Mouse (Mus musculus): ENCODE data around the gene Eml3.

Eml3 gene

DNA sequence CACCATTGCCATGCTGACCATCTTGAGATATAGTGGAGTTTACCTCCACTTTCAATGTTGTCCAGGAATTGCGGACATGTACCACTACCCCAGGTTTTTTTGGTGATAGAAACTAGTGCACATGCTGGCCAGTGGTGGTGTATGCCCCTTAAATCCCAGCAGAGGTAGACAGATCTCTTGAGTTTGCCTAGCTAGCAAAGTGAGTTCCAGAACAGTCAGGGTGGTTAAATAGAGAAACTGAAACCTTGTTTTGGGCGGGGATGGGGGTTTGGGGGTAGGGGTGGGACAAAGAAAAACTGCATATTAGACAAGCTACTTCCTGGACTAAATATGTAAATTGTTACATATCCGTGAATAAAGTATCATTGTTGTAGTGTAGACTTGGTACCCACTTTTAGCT lies 10.4 kb upstream of the Eml3 start:
- DNase-seq = no peak

DNA sequence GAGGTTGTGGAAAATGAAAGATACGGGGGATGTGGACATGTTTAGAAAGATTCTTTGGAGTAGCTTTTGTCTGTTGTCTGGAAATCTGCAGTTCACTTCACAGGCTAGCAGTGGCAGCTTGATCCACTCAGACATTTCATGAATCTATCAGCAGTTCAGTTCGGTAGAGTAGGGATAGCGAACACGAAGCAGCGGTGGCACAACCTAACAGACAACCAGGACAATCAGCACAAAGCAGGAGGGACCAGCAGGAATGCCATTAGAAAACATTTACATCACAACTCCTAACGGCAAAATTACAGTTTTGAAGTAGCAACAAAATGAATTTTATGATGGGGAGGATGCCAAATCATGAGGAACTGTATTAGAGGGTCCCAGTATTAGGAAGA lies 9.7 kb upstream of the Eml3 start:
- DNase-seq = no peak

GRCm38 (mm10) chr19:8920073-8920736 lies 9.1 kb upstream of the Eml3 start, which contains the start of gene B3gat3:
Gene B3gat3, plus strand, starts transcription at chr19:8920374.
- peak; percentile 97 for DNase-seq

- peak; percentile 81 for DNase-seq
Observed at GRCm38 (mm10) chr19:8920836-8921291, 8.5 kb upstream of the Eml3 start.

- no peak for DNase-seq
Observed at GRCm38 (mm10) chr19:8921741-8922140, 7.6 kb upstream of the Eml3 start.

DNA sequence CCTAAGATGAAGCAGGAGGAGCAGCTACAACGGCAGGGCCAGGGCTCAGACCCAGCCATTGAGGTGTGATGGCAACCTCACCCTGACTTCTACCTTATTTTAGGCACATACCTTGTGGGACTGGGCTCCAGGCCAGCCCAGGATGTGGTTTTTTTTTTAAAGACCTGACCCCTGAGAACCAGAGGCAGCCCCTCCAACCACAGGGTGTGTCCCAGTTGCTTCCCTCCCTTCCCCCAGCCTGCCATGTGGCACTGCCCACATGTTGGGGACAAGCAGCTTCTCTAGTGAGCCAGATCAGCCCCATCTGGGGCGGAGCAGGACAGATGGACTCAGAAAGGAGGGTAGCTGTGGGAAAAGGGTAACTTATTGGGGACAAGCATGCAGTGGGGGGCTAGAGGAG lies 2.6 kb upstream of the Eml3 start:
- DNase-seq = no peak

GRCm38 (mm10) chr19:8927891-8928525 lies 1.3 kb upstream of the Eml3 start:
- DNase-seq = no peak

- no peak for DNase-seq
Observed at GRCm38 (mm10) chr19:8928689-8929223, 596 bp upstream of the Eml3 start.

- DNase-seq = no peak
Observed at GRCm38 (mm10) chr19:8930117-8930516, 765 bp downstream of the Eml3 start.

DNA sequence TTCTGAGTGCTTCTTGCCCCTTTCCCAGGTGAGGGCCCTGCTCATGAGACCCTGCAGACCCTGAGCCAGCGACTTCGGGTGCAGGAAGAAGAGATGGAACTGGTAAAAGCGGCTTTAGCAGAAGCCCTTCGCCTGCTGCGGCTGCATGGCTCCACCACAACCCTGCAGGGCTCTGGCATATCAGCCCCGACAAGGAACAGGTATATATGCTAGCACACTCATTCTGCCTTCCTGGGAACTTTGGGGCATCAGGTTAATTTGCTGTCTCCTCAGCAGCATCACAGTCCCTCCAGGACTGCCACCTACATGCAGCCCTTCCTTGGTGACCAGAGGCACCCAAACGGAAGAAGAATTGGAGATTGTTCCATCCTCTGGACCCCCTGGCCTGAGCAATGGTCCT lies 1.4 kb downstream of the Eml3 start:
- DNase-seq = no peak

DNA sequence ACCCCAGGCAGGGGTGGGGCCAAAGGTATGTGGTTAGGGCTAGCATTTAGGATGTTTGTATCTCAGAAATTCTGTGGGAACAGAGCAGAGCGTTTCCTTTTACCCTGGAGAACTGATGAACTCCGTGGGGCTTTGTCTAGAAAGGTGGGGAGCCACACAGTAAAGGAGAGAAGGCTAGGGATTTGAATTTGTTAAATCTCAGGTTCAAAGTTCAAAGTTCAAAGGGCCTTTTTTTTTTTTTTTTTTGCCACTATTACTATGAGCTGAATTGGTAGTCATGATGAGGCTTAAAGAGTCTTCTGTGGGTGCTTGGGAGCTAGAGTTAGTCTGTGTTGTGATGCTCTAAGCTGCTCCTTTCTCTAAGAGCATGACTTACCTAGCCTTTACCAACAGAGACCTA lies 7.4 kb downstream of the Eml3 start:
- no peak for DNase-seq

DNA sequence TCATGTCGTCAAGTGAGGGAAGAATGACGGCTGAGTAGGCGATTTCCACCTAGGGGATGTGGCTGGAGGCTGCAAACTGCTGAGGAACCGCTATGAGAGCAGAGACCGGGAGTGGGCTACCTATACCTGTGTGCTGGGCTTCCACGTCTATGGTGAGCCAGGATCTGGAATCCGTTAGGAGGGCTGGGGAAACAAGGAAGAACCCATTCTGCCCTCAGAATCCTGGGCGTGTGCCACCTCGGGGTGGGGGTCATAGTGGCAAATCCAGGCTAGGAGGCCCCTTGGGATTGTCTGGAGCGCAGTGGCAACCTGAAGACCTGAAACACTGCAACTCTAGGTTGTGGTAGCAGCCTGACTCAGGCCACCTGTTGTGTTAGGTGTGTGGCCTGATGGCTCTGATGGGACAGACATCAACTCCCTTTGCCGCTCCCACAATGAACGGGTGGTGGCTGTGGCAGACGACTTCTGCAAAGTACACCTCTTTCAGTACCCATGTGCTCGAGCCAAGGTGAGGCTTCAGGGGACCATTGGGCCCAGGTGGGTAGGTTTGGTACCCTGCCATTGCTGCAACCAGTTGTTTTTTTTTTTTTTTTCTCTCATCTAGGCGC lies 11.3 kb downstream of the Eml3 start:
- DNase-seq = no peak

DNA sequence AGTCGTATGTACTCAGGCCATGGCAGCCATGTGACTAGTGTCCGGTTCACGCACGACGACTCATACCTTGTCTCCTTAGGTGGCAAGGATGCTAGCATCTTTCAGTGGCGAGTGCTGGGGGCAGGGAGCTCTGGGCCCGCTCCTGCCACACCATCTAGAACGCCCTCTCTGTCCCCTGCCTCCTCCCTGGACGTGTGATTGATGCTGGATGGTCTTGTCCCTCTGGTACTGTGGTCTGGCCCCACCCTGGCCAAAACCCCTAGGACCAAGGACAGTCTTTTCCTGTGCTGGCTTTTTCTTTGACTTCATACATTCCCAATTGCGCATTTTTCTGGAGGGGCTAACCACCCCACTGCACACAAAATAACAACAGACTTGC lies 11.8 kb downstream of the Eml3 start:
- no peak for DNase-seq

- peak; percentile 99 for DNase-seq
Observed at GRCm38 (mm10) chr19:8941515-8942217, 12.3 kb downstream of the Eml3 start, which contains the start of gene Mta2. Gene Mta2, plus strand, starts transcription at chr19:8941875.

DNA sequence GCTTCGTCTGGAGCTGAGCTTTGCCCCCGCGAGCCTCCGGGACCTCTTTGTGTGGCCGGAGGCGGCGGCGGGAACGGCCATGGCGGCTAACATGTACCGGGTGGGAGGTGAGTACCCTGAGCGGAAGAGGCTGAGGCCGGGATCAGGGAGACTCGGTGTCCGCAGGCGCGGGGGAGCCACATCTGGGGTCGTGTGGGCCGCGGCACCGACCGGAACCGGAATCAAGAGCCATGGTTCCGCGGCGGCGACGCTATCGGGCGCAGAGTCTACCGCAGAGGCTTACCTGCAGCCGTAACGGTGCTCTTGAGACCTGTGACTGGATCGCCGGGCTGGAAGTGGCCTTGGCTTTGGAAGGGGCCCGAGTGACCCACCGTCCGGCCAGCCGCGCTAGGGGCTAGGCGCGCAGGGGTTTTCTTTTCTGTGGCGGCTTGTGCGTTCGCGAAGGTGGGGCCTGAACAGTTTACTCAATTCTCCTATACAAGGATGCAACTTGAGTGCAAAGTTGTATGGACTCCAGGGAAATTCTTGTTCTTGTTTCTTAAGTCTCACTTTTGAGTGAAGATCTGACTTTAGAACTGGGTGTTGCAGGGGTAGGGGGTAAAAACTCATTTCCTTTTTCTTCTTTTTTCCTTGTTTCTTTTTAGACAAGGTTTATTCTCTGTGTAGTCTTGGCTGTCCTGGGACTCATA lies 13.1 kb downstream of the Eml3 start:
- peak; percentile 65 for DNase-seq

DNA sequence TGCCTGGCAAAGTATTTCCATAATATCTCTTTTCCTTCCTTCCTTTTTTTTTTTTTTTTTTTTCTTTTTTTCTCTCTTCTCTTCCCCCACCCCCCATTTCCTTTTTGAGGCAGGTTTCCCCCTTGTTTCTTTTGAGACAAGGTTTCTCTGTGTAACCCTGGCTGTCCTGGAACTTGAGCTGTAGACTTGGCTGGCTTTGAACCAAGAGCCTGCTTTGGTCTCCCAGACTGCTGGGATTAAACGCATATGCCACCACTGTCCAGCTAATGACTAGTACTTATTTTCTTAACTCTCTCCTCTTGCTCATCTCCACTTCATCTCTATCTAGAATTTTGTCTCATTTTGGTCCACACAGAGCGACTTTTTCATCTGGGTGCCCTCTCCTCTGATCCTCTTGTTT lies 13.7 kb downstream of the Eml3 start:
- no peak for DNase-seq

- no peak for DNase-seq
Observed at GRCm38 (mm10) chr19:8944062-8944461, 14.7 kb downstream of the Eml3 start.

DNA sequence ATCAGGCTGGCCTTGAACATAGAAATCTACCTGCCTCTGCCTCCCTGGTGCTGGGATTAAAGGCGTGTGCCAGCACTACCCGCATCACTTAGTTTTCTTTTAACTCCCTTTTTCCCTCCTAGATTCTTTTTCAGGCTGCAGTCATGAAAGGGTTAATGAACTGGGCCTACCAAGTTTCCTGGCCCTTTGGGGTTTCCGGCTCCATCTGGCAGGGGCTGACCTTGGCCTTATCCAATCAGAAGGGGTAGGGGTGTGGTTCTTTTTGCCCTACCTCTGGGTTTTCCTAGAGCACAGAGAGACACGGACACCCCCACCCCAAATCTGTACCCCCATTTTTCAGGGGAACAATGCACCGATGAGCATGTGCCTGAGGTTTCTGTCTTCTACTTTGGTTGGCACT lies 15.4 kb downstream of the Eml3 start:
- DNase-seq = peak; percentile 82

DNA sequence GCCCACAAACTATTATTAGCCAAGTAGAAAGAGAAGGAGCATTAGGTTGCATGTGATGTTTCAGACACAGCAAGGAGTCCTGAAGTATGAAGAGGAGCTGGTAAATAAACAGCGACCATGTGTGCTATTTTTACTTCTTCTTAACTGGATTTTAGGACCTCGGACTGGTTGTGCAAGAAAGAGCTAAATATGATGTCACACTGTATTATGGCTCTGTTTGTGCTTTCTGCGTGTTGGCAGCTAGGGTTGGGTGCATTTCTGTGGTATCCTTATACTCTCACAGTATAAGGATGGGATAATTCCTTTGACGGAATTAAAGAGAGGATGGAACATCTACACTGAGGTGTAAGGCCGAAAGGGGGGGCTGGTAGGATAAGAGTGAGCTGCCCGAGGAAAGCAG lies 15.9 kb downstream of the Eml3 start:
- no peak for DNase-seq

- no peak for DNase-seq
Observed at GRCm38 (mm10) chr19:8946929-8947328, 17.6 kb downstream of the Eml3 start.

- DNase-seq = no peak
Observed at GRCm38 (mm10) chr19:8950190-8950589, 20.8 kb downstream of the Eml3 start.

DNA sequence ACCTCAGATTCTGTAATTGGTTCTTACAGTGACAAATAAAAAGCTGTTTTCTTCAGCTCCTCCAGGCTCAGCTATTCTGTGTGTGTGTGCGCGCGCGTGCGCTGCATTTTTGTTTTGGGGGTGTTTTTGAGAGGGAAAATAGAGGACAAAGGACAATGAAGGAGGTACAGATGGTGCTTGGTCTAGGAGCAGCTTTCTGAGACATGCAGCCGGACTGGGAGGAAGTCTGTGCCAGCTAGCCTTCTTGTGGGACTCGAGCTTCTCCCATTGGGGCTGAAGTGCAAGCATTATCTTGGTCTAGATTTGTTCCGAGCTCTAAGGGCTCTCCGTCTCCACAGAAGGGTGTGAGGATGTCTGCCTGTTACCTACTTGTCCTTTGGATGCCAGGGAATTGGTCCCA lies 22.9 kb downstream of the Eml3 start:
- DNase-seq = no peak

Measured in embryo, embryonic 11 days (tissue).